Mouse (Mus musculus) liver, embryonic 14.5 days (tissue): ENCODE measurements around the gene Ttc17. TPM values are rescaled to one million over a fixed set of nuclear protein-coding genes. Genes with fewer than 3 reads are reported as not detected.

Source experiments
- ATAC-seq: fragments of 200-750 bp; cut with Nextera tagmentation; 2 replicates; pipeline ENCODE4 v1.8.0; 2017; ENCODE audit warnings: moderate number of reproducible peaks, mild to moderate bottlenecking, moderate library complexity; ENCODE audit not compliant: insufficient read depth
- DNase-seq, 3 experiments: peaks; one replicate each; pipeline ENCODE4 v3.0.0-alpha.2; 2012 to 2013; ENCODE audit warnings: low read depth in 3 of 3, low spot score in 3 of 3
- H3K27ac ChIP-seq: fragments of 300-500 bp; sonication (generic); 2 replicates; pipeline ENCODE4 v1.5.1; 2014; ENCODE audit warnings: moderate library complexity, mild to moderate bottlenecking, control low read depth, inconsistent platforms
- H3K27me3 ChIP-seq: fragments of 300-500 bp; sonication (generic); 2 replicates; pipeline ENCODE4 v1.6.1; 2014; ENCODE audit warnings: mild to moderate bottlenecking, low read length, moderate library complexity; ENCODE audit not compliant: control insufficient read depth, insufficient read depth
- H3K36me3 ChIP-seq: fragments of 300-500 bp; sonication (generic); replicated peaks from 2 replicates; pipeline ENCODE4 v1.6.1; 2014; ENCODE audit warnings: low read depth; ENCODE audit not compliant: control insufficient read depth, insufficient read depth
- H3K4me1 ChIP-seq, 2 experiments: fragments of 200-500 bp in 1 of 2; fragments of 300-500 bp in 1 of 2; sonication (generic) in 1 of 2; replicated peaks; 2 replicates each; pipeline ENCODE4 v1.6.1; 2012 to 2014; ENCODE audit warnings: antibody characterized with exemption in 1 of 2, inconsistent platforms in 1 of 2, low read length in 1 of 2; ENCODE audit not compliant: control insufficient read depth in 2 of 2, insufficient read depth in 2 of 2
- H3K4me2 ChIP-seq: fragments of 300-500 bp; sonication (generic); 2 replicates; pipeline ENCODE4 v1.6.1; 2014; ENCODE audit warnings: low read depth, mild to moderate bottlenecking, control low read depth, moderate library complexity
- H3K4me3 ChIP-seq, 2 experiments: fragments of 200-500 bp in 1 of 2; fragments of 300-500 bp in 1 of 2; sonication (generic) in 1 of 2; 2 replicates each; pipeline ENCODE4 v1.5.1; 2012 to 2014; ENCODE audit warnings: low read depth in 2 of 2, low read length in 2 of 2, mild to moderate bottlenecking in 2 of 2, control low read depth in 1 of 2, inconsistent platforms in 1 of 2, moderate library complexity in 1 of 2; ENCODE audit not compliant: insufficient read depth in 1 of 2
- H3K9ac ChIP-seq: fragments of 300-500 bp; sonication (generic); replicated peaks from 2 replicates; pipeline ENCODE4 v1.6.1; 2014; ENCODE audit warnings: mild to moderate bottlenecking, control low read depth, moderate library complexity
- H3K9me3 ChIP-seq: fragments of 300-500 bp; sonication (generic); 2 replicates; pipeline ENCODE4 v1.6.1; 2016; ENCODE audit warnings: low read length, mixed read lengths; ENCODE audit not compliant: control insufficient read depth
- CTCF ChIP-seq: IDR thresholded peaks from 2 replicates; pipeline ENCODE4 v1.5.1; 2016; ENCODE audit warnings: antibody characterized with exemption, low read depth, control low read depth
- EP300 ChIP-seq: IDR thresholded peaks from 2 replicates; pipeline ENCODE4 v1.6.1; 2016; ENCODE audit warnings: antibody characterized with exemption, low read depth
- WGBS: fragments of 180-500 bp; shearing (Covaris S2); extraction: QIAGEN DNeasy Blood & Tissue Kit; methylation state at CpG from one replicate; pipeline ENCODE4 v1.1.7; 2014; ENCODE audit not compliant: insufficient replicate concordance; 5-methylcytosine and 5-hydroxymethylcytosine counted together
- polyA plus RNA-seq, 2 experiments: library from polyadenylated mRNA; depleted of rRNA in 1 of 2; stranded (reverse) in 1 of 2; unstranded in 1 of 2; fragments of >200 nt; fragmentation: Nextera tagmentation in 1 of 2; extraction: Ambion mirVana in 1 of 2; gene quantifications; 2 replicates each; pipeline versions ENCODE4 v1.2.1 to v1.2.3; 2012 to 2014

The Ttc17 gene
- polyA plus RNA-seq, 2 experiments = 3.6 to 5.1 TPM

DNA sequence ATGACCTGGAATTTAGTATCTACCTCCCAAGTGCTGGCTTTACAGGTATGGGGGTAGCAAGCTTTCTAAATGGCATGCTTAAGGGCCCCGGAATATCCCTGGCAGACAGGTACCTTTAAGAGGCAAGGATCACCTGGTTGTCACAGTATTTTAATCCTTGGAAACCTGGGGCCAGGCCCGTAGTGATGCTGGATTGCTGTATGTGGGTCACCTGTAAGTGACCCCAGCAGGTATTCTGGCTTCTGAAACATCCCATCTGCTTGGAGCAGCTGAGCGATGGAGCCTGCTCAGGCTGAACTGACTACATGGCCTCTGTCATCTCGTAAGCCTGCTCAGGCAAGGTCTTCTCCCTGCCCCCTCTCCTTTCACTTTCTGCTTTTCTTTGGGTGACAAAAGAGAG lies 130.4 kb downstream of the Ttc17 start:
- Histone ChIP-seq H3K4me3 (no peak overlapping the region), H3K36me3 (no peaks in the 10 kb centered on the region), H3K27me3 (peaks cover 16% of the 10 kb centered on the region), H3K9me3 (no peaks in the 10 kb centered on the region), H3K4me2 (no peak overlapping the region), H3K27ac (no peak overlapping the region), H3K9ac (no peak overlapping the region), H3K4me1 (no peaks in the 10 kb centered on the region)
- ATAC-seq (no peak), DNase-seq (no peak)
- 54% methylated on average over 4 of the region's 4 CpGs for WGBS
- no peak for TF ChIP-seq CTCF
- no peak for TF ChIP-seq EP300

DNA sequence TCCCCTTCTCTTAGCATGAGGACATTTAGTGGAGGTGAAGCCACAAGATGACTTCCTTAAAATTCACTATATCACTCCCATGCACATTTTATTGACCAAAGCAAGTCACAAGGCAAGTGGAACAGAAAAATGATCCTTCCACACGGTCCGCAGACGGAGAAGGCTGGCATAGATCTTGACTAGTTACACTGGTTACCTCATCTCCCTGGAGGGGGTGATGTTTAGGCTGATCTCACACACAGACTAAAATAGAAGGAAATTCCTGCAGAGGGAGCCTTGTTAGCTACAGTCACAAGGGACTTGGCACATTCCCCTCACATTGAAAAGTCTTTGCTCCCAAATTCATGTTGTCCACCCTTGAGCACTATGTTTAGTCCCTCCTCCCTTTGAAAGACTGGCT lies 130.8 kb downstream of the Ttc17 start:
- H3K4me1 ChIP-seq = no peaks in the 10 kb centered on the region
- H3K9me3 ChIP-seq = no peaks in the 10 kb centered on the region
- DNase-seq (no peak), ATAC-seq (no peak)
- no peak overlapping the region for H3K9ac ChIP-seq
- TF ChIP-seq EP300 (no peak), CTCF (no peak)
- H3K36me3 ChIP-seq = no peaks in the 10 kb centered on the region
- H3K27ac ChIP-seq = no peak overlapping the region
- H3K27me3 ChIP-seq = peaks cover 16% of the 10 kb centered on the region
- H3K4me2 ChIP-seq = no peak overlapping the region
- no peak overlapping the region for H3K4me3 ChIP-seq
- 69% methylated on average over 3 of the region's 3 CpGs for WGBS

DNA sequence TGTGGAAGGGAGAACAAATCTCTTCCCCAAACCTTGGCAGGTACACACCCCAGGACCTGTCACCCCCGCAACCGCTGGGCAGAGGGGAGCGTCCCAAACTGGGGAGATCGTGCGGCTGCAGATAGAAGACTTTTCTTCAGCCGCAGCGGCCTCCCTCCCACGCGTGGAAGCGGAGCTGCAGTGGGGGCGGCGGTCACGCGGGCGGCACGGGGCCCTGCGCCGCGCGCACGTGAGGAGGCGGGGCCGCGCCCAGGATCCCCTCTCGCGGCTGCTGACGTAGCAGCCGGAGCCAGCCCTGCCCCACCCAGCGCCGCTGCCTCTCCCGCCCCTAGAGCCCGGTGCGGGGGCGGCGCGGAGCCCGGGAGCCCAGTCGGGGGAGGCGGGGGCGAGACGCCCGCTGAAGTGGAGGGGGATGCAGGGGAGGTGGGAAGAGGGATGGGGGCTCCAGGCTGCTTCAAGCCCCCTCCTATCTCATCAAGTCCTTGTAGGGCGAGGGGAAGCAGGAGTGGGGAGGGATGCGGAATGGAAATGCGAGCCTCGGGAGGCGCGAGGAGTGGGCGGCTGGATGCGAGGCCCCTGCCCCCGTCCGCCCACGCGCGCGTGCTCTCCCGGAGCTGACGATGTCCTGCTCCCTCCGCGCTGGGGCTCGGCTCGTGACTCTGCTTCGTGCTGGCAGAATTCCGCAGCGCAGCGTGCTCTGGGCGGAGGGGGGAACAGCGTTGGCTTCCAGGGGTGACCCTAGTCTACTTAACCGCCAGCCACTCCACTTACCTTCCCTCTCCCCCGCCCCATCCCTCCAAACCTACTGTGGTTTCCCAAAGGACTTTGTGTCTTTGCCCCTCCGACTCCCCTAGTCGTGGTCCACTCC lies 133.1 kb downstream of the Ttc17 start:
- TF ChIP-seq CTCF = no peak
- H3K4me2 ChIP-seq = peak overlapping the region; percentile 69
- no peak overlapping the region; the same call in 1 of the 2 replicates for H3K9ac ChIP-seq
- no peak for DNase-seq
- H3K9me3 ChIP-seq = no peaks in the 10 kb centered on the region
- H3K4me3 ChIP-seq = peak overlapping the region; percentile 29 to 43
- no peaks in the 10 kb centered on the region for H3K4me1 ChIP-seq
- 1% methylated on average over 61 of the region's 72 CpGs for WGBS
- H3K36me3 ChIP-seq = no peaks in the 10 kb centered on the region
- H3K27ac ChIP-seq = no peak overlapping the region
- peak; percentile 74; the same call in 1 of the 2 replicates for ATAC-seq
- peaks cover 16% of the 10 kb centered on the region for H3K27me3 ChIP-seq

DNA sequence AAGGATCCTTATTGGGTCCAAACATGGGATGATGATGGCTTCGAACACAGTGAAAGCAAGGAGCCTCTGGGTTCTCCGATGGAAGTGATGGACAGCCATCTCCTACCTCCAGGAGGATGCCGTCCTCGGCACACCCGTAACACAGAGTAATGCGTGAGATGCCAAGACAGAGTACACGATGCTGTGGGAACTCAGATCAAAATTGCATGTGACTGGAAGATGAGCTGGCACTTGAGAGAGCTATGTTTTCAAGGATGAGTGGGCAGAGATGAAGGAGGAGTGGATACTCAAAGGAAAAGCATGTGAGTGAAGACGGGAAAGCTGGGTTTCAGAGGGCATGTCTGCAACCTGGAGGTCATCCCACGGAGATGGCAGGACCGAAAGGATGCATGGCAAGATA lies 135.3 kb downstream of the Ttc17 start:
- TF ChIP-seq CTCF = no peak
- TF ChIP-seq EP300 = no peak
- Histone ChIP-seq H3K4me1 (no peaks in the 10 kb centered on the region), H3K36me3 (no peaks in the 10 kb centered on the region), H3K27me3 (peaks cover 16% of the 10 kb centered on the region), H3K27ac (no peak overlapping the region), H3K9me3 (no peaks in the 10 kb centered on the region), H3K9ac (no peak overlapping the region), H3K4me2 (no peak overlapping the region), H3K4me3 (no peak overlapping the region)
- no peak for ATAC-seq
- no peak for DNase-seq
- 69% methylated on average over 10 of the region's 10 CpGs for WGBS

DNA sequence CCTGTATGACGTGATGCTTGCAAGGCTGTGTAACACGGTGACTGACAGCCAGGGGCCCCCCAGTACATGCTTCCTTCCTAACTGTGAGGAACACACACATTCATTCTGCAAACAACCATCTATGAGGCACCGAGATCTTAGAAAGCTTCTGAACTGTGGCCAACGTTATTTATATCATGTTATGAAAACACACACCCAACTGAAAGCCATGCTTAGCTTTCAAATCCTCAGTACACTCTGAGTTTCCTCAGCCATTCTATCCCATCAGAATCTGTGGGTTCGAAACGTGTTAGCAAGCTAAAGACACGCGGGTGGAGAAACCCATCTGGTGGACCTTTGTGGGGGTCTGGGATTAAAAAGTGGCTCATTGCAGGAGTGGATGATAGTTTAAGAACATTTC lies 137.7 kb downstream of the Ttc17 start:
- no peak overlapping the region for H3K4me3 ChIP-seq
- no peaks in the 10 kb centered on the region for H3K9me3 ChIP-seq
- ATAC-seq = no peak
- H3K27ac ChIP-seq = no peak overlapping the region
- WGBS = 59% methylated on average over 8 of the region's 8 CpGs
- no peak overlapping the region for H3K9ac ChIP-seq
- H3K4me1 ChIP-seq = peaks cover 0 to 4% of the 10 kb centered on the region in 2 experiments; a peak in 2 of 4 replicates
- TF ChIP-seq CTCF (no peak), EP300 (no peak)
- no peak for DNase-seq
- no peaks in the 10 kb centered on the region for H3K36me3 ChIP-seq
- H3K27me3 ChIP-seq = peaks cover 25% of the 10 kb centered on the region
- H3K4me2 ChIP-seq = no peak overlapping the region
